Mouse (Mus musculus): ENCODE measurements around the gene H2al1g.

DNA sequence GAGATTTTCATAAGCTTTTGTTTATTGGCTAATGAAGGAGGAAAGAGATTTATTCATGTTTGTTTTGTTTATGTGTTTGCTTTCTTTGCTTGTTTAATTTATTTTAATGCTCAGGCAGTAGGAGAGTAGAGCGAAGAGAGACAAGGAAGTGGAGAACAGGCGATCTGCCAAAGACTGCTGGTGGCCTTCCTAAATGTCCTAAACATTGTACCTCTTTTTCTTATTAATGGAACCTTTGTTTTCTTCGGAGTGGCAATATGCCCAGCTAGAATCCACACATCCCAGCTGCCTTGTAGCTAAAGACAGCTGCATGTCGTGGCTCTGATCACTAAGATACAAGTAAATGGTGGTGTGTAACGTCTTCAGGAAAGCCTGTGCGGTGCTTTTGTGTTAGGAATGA, 41.0 kb upstream of the H2al1g start:
- TF ChIP-seq CTCF (IDR thresholded peaks at IDR 0.05) (no peak), EP300 (IDR thresholded peaks at IDR 0.05) (no peak)
